Mouse (Mus musculus) forebrain, embryonic 13.5 days (tissue): ENCODE measurements at regions not wholly inside any gene's neighbourhood (a gene's known extent, or its start where the extent isn't known, plus 50 kb on each side); places are given as distances from the start of the nearest gene placed in this dataset.

Experiments used
- ATAC-seq: fragments of 200-750 bp; cut with Nextera tagmentation; 2 replicates; pipeline ENCODE4 v1.8.0; 2017
- H3K27ac ChIP-seq: fragments of 300-500 bp; sonication (generic); 2 replicates; pipeline ENCODE4 v1.5.1; 2015; ENCODE audit warnings: inconsistent platforms, mild to moderate bottlenecking, moderate library complexity
- H3K27me3 ChIP-seq: fragments of 300-500 bp; sonication (generic); 2 replicates; pipeline ENCODE4 v1.6.1; 2015; ENCODE audit warnings: mild to moderate bottlenecking, inconsistent platforms
- H3K36me3 ChIP-seq: fragments of 300-500 bp; sonication (generic); 2 replicates; pipeline ENCODE4 v1.6.1; 2015; ENCODE audit warnings: mild to moderate bottlenecking, inconsistent platforms; ENCODE audit not compliant: poor library complexity, severe bottlenecking
- H3K4me1 ChIP-seq: fragments of 300-500 bp; sonication (generic); 2 replicates; pipeline ENCODE4 v1.6.1; 2015; ENCODE audit warnings: inconsistent platforms
- H3K4me2 ChIP-seq: fragments of 300-500 bp; sonication (generic); 2 replicates; pipeline ENCODE4 v1.6.1; 2015; ENCODE audit warnings: inconsistent platforms, mild to moderate bottlenecking, moderate library complexity
- H3K4me3 ChIP-seq: fragments of 300-500 bp; sonication (generic); 2 replicates; pipeline ENCODE4 v1.5.1; 2015; ENCODE audit warnings: mild to moderate bottlenecking, inconsistent platforms
- H3K9ac ChIP-seq: fragments of 300-500 bp; sonication (generic); 2 replicates; pipeline ENCODE4 v1.6.1; 2015; ENCODE audit warnings: mild to moderate bottlenecking, inconsistent platforms
- H3K9me3 ChIP-seq: fragments of 300-500 bp; sonication (generic); replicated peaks from 2 replicates; pipeline ENCODE4 v1.6.1; 2016; ENCODE audit warnings: inconsistent platforms
- WGBS: fragments of 180-500 bp; shearing (Covaris S2); methylation state at CpG from one replicate; pipeline ENCODE4 v1.1.7; 2015; 5-methylcytosine and 5-hydroxymethylcytosine counted together

DNA sequence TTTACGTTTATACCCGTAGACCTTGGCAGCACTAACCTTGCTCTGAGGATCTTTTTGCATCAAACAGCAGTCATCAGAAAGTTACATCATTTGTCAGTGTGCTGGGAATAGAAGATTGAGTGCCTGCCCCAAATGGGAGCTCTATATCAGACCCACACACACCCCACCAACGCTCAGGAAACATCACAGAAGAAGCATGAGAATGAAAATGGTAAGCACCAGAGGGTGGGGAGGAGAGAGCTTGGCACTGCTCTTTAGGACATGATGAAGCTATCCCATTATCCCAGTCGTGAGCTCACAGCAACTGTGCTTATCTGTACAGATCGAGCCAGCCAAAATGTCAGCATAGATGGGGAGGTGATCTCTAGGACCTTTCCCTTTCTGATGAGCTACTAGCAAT, 172.5 kb upstream of the Castor2 start:
- WGBS = 85% methylated on average over 5 of the region's 5 CpGs
- H3K9me3 ChIP-seq = no peaks in the 10 kb centered on the region
- ATAC-seq = no peak
- no peaks in the 10 kb centered on the region for H3K36me3 ChIP-seq
- H3K4me3 ChIP-seq = no peak overlapping the region
- H3K4me1 ChIP-seq = peaks cover 8% of the 10 kb centered on the region
- H3K27me3 ChIP-seq = no peaks in the 10 kb centered on the region
- no peak overlapping the region for H3K4me2 ChIP-seq
- H3K9ac ChIP-seq = no peak overlapping the region
- no peak overlapping the region for H3K27ac ChIP-seq

DNA sequence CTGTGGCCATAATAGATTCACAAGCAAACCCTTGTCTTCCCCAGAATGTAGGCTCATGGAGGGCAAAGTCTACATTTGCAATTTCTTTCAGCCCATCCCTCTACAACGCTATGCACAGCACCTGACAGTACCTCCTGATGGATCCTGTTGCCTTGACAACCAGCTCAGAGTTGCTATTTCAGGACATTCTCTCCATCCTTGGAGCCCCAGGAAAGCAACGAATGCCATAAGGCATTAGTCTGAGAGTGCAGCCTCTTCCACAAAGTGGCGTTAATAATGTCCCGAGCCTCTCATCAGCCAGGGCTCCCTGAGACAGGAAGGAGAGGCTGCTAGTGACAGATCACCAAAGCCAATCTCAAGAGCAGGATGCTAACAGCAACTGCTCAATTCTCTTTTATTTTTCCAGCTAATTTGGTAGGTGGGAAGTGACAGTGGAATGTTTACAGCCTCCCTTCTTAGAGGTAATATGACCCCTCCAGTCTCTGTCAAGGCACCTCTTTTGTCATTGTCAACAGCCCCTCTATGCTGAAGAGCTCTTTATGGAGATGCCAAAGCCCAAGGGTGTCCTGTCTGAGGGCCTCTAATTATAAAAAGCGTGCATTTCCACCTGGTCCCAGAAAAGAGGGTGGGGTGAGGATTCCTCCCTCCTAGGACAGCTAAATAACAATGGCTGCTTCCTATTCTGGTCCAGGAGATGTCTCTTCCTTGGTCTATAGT, 174.2 kb upstream of the Castor2 start:
- H3K9me3 ChIP-seq = no peaks in the 10 kb centered on the region
- 39% methylated on average over 5 of the region's 5 CpGs for WGBS
- H3K9ac ChIP-seq = no peak overlapping the region
- H3K27me3 ChIP-seq = no peaks in the 10 kb centered on the region
- peak; percentile 55; the same call in 1 of the 2 replicates for ATAC-seq
- no peak overlapping the region for H3K4me3 ChIP-seq
- H3K4me1 ChIP-seq = peaks cover 8% of the 10 kb centered on the region
- H3K36me3 ChIP-seq = no peaks in the 10 kb centered on the region
- H3K4me2 ChIP-seq = no peak overlapping the region
- peak overlapping the region; percentile 69 for H3K27ac ChIP-seq

DNA sequence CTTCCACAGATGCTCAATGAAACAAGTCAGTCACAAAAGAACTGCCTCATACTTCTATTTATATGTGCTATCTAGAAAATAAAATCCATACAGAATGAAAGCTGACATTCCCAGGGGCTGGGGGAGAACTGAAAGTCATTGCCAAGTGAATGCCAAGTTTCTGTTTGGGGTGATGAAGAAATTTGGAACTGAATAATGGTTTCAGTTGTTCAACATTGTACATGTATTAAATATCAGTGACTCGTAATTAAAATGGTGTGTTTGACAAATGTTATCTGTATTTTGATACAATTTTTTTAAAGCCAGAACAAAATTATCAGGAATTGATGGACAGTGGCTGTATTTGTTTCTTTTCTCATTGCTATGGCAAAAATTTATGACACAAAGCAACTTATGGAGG, 177.3 kb upstream of the Castor2 start:
- WGBS = 85% methylated on average over 1 of the region's 1 CpGs

DNA sequence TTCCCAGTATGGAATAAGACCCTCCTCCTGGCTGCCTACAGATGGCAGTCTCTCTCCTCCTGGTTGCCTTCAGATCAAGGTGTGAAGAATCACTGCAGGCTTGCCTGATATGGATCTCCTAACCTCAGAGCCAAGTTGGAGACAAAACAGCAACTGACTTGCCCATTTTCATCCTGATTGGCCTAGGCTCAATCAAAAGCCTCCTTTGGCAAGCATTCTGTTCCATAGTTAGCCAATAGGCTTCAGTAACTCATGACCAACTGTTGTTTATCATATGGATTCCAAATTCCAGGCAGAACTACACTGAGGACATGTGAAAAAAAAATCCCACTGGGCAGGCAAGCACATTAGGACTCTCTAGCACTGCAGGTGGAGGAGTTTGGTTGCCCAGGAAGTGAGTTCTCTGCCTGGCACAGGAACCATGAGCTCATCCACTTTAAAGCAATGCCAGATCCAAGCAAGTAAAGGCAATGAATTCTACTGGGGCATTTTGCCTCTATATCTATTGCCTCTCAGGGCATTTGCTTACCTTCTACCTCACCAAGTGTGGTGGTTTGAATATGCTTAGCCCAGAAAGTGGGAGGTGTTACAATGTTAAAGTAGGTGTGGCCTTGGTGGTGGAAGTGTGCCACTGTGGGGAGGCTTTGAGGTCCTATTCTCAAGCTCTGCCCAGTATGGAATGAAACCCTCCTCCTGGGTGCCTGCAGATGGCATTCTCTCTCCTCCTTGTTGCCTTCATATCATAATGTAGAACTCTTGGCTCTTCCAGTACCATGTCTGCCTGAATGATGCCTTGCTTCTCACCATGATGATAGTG, 183.6 kb upstream of the Castor2 start:
- Histone ChIP-seq H3K27me3 (no peaks in the 10 kb centered on the region), H3K27ac (no peak overlapping the region), H3K4me2 (no peak overlapping the region), H3K4me1 (peaks cover 8% of the 10 kb centered on the region; the same call in 1 of the 2 replicates), H3K9ac (no peak overlapping the region), H3K9me3 (no peaks in the 10 kb centered on the region), H3K36me3 (no peaks in the 10 kb centered on the region), H3K4me3 (no peak overlapping the region)
- no peak; the same call in 1 of the 2 replicates for ATAC-seq

More for the DNA sequence above, 177.3 kb upstream of the Castor2 start:
- ATAC-seq = no peak
- H3K9ac ChIP-seq = no peak overlapping the region
- H3K9me3 ChIP-seq = no peaks in the 10 kb centered on the region
- H3K4me3 ChIP-seq = no peak overlapping the region
- no peak overlapping the region for H3K4me2 ChIP-seq
- H3K36me3 ChIP-seq = no peaks in the 10 kb centered on the region
- peaks cover 8% of the 10 kb centered on the region for H3K4me1 ChIP-seq
- H3K27me3 ChIP-seq = no peaks in the 10 kb centered on the region
- no peak overlapping the region for H3K27ac ChIP-seq

DNA sequence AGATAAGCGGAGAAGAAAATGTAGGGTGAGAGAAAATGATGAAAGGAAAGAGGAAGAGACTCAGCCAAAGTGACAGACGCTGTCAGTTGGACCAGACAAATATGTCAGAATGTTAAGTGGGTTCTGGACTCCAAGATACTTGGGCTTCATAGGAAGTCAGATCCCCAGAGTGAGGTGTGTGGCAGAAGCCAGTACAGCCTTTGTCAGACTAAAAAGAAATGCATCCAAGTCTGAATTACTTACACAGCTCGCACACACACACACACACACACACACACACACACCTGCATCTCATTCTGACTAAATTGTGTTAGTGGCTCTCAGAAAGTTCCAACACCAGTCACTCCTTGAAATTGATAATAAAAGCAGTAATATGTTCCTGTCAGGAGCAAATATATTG, 192.1 kb upstream of the Castor2 start:
- no peaks in the 10 kb centered on the region for H3K36me3 ChIP-seq
- no peak overlapping the region for H3K4me3 ChIP-seq
- ATAC-seq = no peak
- 86% methylated on average over 3 of the region's 3 CpGs for WGBS
- no peak overlapping the region for H3K4me2 ChIP-seq
- peaks cover 8% of the 10 kb centered on the region for H3K9me3 ChIP-seq
- no peaks in the 10 kb centered on the region for H3K27me3 ChIP-seq
- no peak overlapping the region for H3K27ac ChIP-seq
- H3K4me1 ChIP-seq = no peaks in the 10 kb centered on the region
- H3K9ac ChIP-seq = no peak overlapping the region

DNA sequence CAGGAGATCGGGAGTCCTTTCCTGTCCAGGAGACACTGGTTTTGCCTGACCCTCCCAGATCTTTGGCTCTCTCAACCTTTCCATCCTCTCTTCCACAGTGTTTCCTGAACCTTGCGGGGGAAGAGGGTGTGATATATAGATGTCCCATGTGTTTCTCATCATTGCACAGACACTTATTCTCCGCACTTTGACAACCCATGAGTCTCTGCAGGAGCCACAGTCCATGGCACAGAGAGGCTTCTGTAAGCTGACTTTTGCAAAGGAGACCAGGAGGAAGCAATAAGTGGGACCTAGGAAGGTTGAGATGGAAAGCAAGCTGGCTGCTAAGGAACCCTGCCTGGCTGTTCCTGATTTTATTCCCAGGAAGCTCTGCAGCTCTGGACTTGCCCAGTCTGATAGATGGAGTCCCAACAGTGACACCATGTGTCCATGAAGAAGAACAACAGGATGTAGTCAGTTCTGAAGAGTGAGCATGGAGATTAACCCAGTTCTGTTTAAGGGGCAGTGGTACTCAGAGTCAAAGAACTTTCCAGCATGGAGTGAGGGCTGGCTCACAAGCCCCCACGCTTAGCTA, 201.4 kb upstream of the Castor2 start:
- H3K4me2 ChIP-seq = no peak overlapping the region
- WGBS = 84% methylated on average over 4 of the region's 4 CpGs
- H3K27ac ChIP-seq = no peak overlapping the region
- peak; percentile 59; the same call in 1 of the 2 replicates for ATAC-seq
- H3K4me1 ChIP-seq = peaks cover 5% of the 10 kb centered on the region; the same call in 1 of the 2 replicates
- H3K9me3 ChIP-seq = peaks cover 2% of the 10 kb centered on the region; the same call in 1 of the 2 replicates
- no peak overlapping the region for H3K9ac ChIP-seq
- H3K4me3 ChIP-seq = no peak overlapping the region
- H3K36me3 ChIP-seq = no peaks in the 10 kb centered on the region
- no peaks in the 10 kb centered on the region for H3K27me3 ChIP-seq

DNA sequence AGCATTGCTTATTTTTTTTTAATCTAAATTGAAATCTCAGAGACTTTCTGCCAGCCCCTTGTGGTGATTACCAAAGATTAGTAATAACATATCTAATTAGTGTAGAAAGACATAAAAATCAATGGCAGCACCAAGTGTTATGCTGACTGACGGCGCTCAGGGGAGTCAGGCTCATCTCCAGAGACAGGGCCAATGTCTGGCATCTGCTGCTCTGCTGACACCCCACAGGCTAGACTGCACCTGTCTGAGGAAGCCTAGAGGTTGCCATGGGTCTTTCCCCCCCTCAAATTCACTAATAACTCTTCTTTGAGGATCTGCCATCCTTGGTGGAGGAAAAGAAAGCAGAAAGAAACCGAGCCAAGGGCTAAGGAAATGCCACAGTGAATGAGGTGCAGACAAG, 208.8 kb upstream of the Castor2 start:
- H3K27ac ChIP-seq = peak overlapping the region; percentile 66
- no peak overlapping the region for H3K4me2 ChIP-seq
- no peaks in the 10 kb centered on the region for H3K27me3 ChIP-seq
- WGBS = 68% methylated on average over 3 of the region's 3 CpGs
- H3K36me3 ChIP-seq = no peaks in the 10 kb centered on the region
- no peaks in the 10 kb centered on the region for H3K9me3 ChIP-seq
- H3K4me1 ChIP-seq = peaks cover 11% of the 10 kb centered on the region
- H3K4me3 ChIP-seq = no peak overlapping the region
- H3K9ac ChIP-seq = no peak overlapping the region
- ATAC-seq = 0 out of 2 replicates have a peak, but pooled peaks have one; percentile 48

DNA sequence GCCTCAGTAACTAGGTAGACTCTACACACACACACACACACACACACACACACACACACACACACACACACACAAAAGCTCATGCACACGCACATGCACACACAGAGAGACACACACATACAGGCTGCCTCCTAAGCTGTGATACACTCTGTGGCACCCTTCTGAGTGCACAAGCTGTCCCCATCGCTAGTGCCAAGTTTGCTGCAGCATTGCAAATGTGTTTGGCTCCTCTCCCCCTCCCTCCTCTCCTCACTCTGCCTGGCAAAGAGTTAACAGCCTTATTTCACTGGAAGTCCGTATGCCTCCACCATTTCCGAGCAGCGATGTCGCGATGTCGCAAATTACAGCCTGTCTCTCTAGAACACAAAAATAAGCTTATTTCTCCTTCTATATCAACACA, 209.7 kb upstream of the Castor2 start:
- Histone ChIP-seq H3K27me3 (no peaks in the 10 kb centered on the region), H3K9me3 (no peaks in the 10 kb centered on the region), H3K36me3 (no peaks in the 10 kb centered on the region), H3K9ac (no peak overlapping the region), H3K4me3 (no peak overlapping the region), H3K4me2 (no peak overlapping the region), H3K4me1 (peaks cover 20% of the 10 kb centered on the region), H3K27ac (peak overlapping the region; percentile 66)
- 42% methylated on average over 8 of the region's 8 CpGs for WGBS
- ATAC-seq = peak; percentile 88

DNA sequence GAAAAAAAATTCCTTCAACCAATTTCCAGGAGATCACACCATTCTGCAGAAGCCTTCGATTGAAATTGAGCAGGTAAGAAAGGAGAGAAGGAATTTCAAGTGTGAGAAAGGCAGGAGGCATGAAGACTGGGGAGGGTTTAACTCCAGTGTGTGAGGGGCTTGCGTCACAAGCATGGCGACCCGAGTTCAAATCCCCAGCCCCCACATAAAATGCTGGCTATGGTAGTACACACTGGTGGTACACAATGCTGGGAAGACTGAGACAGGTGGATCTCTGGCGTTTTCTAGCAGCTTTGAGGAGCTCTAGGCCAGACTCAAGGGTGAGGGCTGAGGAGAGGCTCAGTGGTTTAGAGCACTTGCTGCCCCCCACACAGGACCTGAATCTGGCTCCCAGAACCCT, 214.0 kb upstream of the Castor2 start:
- H3K27ac ChIP-seq = peak overlapping the region; percentile 91
- peaks cover 23% of the 10 kb centered on the region for H3K4me1 ChIP-seq
- H3K4me3 ChIP-seq = no peak overlapping the region
- no peaks in the 10 kb centered on the region for H3K36me3 ChIP-seq
- ATAC-seq = no peak
- H3K27me3 ChIP-seq = no peaks in the 10 kb centered on the region
- no peaks in the 10 kb centered on the region for H3K9me3 ChIP-seq
- H3K9ac ChIP-seq = no peak overlapping the region
- WGBS = 66% methylated on average over 5 of the region's 5 CpGs
- peak overlapping the region; percentile 7; the same call in 1 of the 2 replicates for H3K4me2 ChIP-seq

DNA sequence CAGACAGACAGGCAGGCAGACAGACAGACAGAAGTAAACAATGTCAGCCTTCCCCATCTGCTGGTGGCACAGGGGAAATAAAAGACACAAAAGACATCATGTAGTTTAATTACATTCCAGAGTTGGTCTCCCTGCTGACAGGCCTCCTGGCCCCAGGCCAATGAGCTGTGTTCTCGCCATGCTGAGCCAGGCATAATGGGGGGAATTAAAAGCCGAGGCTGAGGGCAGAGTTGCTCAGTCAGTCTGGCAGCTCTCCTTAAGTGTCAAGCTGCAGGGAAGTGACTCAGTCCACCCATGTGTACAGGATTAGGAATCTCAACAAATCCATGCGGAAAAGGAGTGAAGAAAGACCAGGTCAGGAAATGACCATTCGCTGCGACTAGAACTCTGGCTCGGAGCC, 214.5 kb upstream of the Castor2 start:
- H3K9me3 ChIP-seq = no peaks in the 10 kb centered on the region
- peak overlapping the region; percentile 15; the same call in 1 of the 2 replicates for H3K4me2 ChIP-seq
- no peaks in the 10 kb centered on the region for H3K36me3 ChIP-seq
- H3K4me3 ChIP-seq = no peak overlapping the region
- no peaks in the 10 kb centered on the region for H3K27me3 ChIP-seq
- peak overlapping the region; percentile 91 for H3K27ac ChIP-seq
- peaks cover 18% of the 10 kb centered on the region for H3K4me1 ChIP-seq
- peak; percentile 94 for ATAC-seq
- no peak overlapping the region for H3K9ac ChIP-seq
- WGBS = 4% methylated on average over 6 of the region's 6 CpGs

DNA sequence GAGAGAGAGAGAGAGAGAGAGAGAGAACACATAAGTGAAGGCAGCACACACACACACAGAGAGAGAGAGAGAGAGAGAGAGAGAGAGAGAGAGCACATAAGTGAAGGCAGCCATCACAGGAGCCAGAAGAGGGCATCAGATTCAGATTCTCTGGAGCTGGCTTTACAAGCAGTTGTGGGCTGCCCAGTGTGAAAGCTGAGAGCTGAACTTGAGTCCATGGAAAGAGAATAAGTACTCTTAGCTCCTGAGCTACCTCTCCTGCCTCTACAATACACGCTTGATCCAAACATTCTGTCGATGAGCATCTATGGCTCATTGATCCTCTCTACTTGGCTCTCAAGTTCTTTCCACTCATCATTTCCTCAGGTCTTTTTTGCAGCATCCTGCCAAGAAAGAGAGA, 214.9 kb upstream of the Castor2 start:
- Histone ChIP-seq H3K27ac (peak overlapping the region; percentile 91), H3K27me3 (no peaks in the 10 kb centered on the region), H3K9ac (no peak overlapping the region), H3K4me1 (peaks cover 17% of the 10 kb centered on the region), H3K36me3 (no peaks in the 10 kb centered on the region), H3K4me2 (0 out of 2 replicates have a peak overlapping the region, but pooled peaks have one; percentile 15), H3K4me3 (no peak overlapping the region), H3K9me3 (no peaks in the 10 kb centered on the region)
- WGBS = 7% methylated on average over 2 of the region's 2 CpGs
- ATAC-seq = peak; percentile 79

DNA sequence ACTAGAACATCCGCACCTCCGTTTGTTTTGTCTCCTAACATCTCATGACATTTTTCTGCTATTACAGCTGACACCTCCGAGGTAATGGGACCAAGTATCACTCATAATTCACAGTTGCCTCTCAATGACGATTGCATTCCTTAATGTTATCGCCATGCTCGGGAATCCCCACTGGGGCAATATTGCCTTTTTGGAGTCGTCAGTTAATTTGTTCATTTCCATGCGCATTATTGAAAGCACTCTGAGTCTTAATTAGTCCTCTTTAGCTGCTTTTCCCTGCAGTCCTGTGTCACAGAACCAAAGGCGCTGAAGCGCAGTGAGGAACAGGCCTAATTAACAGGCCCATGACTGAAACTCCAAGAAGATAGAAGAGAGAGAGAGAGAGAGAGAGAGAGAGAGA, 255.0 kb upstream of the Castor2 start:
- no peak overlapping the region for H3K9ac ChIP-seq
- peak; percentile 36; the same call in 1 of the 2 replicates for ATAC-seq
- peak overlapping the region; percentile 16; the same call in 1 of the 2 replicates for H3K4me2 ChIP-seq
- H3K9me3 ChIP-seq = no peaks in the 10 kb centered on the region
- H3K4me3 ChIP-seq = no peak overlapping the region
- H3K27me3 ChIP-seq = no peaks in the 10 kb centered on the region; the same call in 1 of the 2 replicates
- WGBS = 14% methylated on average over 10 of the region's 10 CpGs
- no peaks in the 10 kb centered on the region for H3K36me3 ChIP-seq
- H3K4me1 ChIP-seq = peaks cover 16% of the 10 kb centered on the region
- peak overlapping the region; percentile 66; the same call in 1 of the 2 replicates for H3K27ac ChIP-seq
